Mouse (Mus musculus): ENCODE measurements at regions not wholly inside any gene's neighbourhood (a gene's known extent, or its start where the extent isn't known, plus 50 kb on each side); places are given as distances from the start of the nearest gene placed in this dataset.

DNA sequence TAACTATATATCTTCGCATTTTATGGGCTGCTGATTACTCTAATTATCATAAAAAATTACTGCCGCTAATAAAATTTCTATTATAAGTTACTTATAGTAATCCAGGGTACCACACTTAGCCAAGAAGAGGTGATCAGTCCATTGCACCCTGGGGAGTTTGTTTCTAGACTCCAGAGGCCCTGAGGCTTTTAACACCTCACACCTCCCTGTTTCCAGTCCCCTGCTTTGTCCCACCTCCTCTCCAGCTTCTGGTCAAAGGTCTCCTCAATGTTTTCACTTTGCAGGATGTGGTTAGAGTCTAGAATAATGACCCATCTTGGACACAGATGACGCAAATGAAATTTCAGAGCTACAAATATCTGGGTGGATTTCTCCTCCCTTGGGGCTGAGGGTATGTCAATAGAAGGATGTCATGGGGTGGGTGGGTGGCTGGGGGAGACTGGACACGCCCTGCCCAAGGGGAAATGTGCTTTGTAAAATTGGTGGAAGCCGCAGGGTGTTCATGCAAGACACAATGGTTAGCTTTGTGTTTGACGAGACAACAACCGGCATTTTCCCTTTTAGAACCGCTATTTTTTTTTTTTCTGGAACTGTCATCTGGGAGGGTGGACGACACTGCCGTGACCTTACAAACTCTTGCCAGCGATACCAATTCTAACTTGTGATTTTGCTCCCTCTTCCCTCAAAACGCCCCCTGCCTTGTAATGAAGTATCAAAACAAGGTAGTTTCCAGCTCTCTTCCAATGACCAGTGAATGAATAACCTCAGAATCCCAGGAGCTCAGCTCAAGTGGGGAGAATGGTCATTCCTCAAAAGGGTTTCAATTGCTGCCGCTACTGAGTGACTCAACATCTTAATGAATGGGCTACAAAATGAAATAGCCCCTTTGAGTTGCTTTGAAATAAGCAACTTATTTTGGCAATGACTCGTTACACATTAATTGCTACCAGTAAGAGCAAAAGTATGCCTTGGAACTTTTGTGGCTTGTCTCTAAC, 207.0 kb upstream of the Irx3 start:
- in situ Hi-C loops (cut with MseI, MboI), result no loop called here

GRCm38 (mm10) chr8:92005091-92005490, 203.2 kb upstream of the Irx3 start:
- in situ Hi-C loops (cut with MseI, MboI), result no loop called here

DNA sequence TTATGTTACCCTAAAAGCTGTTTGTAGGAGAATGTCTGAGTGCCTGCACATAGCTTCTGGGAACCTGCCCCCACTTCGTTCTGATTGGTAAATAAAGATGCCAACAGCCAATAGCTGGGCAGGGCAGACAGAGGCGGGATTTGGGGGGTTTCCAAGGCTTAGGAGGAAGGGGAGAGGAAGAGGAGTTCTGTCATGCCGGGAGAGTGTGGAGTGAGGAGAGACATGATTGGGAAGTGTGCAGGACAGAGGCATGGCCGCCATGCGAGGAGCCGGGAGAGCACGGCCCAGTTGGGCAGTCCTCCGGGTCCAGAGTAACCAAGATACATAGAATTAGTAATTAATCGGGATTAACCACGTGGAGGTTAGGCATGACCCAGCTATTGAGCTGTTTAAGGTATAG, 202.7 kb upstream of the Irx3 start:
- in situ Hi-C loops (cut with MseI, MboI), result no loop called here

- in situ Hi-C loops (cut with MseI, MboI), result no loop called here
Measured at GRCm38 (mm10) chr8:92000368-92000767, 198.5 kb upstream of the Irx3 start.

GRCm38 (mm10) chr8:91999661-92000060, 197.8 kb upstream of the Irx3 start:
- in situ Hi-C loops (cut with MseI, MboI), result no loop called here

DNA sequence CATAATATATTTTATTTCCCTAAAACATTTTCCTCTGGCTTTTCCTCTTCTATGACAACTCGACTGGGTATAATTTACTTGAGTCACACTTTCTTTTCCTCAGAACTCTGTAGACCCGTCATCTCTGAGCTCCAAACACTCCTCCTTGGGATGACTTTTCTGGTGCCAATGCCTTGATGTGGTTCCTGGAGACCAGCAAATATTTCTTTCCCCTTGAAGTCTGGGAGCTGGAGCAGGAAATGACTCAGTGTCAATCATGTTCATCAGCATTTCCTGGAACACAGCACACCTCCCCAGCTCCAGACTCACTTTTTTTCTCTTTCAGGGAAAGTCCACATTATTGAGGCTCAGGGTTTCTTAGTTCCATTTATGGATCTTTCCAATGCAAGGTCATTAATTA, 197.3 kb upstream of the Irx3 start:
- in situ Hi-C loops (cut with MseI, MboI), result no loop called here

GRCm38 (mm10) chr8:91997892-91998189, 196.0 kb upstream of the Irx3 start:
- in situ Hi-C loops (cut with MseI, MboI), result no loop called here

- in situ Hi-C loops (cut with MseI, MboI), result no loop called here
Measured at GRCm38 (mm10) chr8:91997023-91997891, 195.4 kb upstream of the Irx3 start.

DNA sequence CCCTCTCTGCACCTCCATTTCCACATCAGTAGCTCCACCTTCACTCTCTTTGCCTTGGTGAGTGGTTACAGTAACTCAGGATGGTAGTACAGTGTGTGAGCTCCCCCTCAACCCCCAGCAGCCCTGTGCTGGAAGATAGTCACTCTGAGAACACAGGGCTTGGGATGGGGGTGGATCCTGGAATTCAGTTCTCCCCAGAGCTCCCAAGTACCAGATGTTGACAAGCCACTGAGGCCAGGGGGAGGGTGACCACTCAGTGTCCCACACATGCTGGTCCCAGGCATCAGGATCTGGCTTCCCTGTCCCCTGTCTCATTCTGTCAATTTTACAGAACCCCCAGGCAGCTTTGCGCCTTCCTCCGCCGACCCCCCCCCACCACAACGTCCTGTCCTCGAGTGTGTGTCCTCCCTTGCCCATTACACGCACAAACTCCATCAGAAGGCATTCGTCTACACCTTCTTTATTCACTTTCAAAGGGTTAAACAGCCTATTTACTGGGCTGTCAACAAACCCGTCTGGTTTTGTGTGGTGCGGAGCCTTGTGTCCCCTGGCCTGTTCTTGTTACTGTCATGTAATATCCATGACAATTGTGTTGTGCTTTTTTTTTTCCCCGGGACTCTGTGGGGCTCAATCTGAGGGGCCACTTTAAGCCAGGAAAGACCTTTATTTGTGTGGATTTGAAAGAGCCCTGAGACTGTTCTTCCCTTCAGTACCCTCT, 194.6 kb upstream of the Irx3 start:
- in situ Hi-C loops (cut with MseI, MboI), result no loop called here

GRCm38 (mm10) chr8:91995407-91996144, 193.7 kb upstream of the Irx3 start:
- in situ Hi-C loops (cut with MseI, MboI), result no loop called here

- in situ Hi-C loops (cut with MseI, MboI), result no loop called here
Measured at GRCm38 (mm10) chr8:91991542-91992452, 189.9 kb upstream of the Irx3 start.

- in situ Hi-C loops (cut with MseI, MboI), result no loop called here
Measured at GRCm38 (mm10) chr8:91990952-91991351, 189.1 kb upstream of the Irx3 start.

DNA sequence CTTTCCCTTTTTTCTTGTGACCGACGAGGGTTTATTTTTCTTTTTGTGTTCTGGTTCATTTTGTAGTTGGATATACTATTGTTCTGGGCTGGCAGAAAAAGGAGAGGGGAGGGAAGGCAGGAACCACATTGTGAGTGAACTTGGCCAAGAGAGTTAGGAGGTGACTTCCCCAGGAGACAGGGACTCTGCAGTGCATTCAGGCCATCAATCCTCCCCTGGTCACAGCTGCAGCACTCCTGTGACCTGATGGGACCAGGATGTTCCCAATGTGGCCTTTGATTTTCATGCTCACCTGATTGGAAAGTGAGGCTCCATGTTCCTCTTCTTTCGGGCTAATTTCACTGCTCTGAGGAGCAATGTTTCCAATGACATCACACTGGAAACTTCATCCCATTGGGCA, 188.2 kb upstream of the Irx3 start:
- in situ Hi-C loops (cut with MseI, MboI), result no loop called here

- in situ Hi-C loops (cut with MseI, MboI), result no loop called here
Measured at GRCm38 (mm10) chr8:91988866-91989633, 187.2 kb upstream of the Irx3 start.

GRCm38 (mm10) chr8:91987854-91988253, 186.0 kb upstream of the Irx3 start:
- in situ Hi-C loops (cut with MseI, MboI), result no loop called here

DNA sequence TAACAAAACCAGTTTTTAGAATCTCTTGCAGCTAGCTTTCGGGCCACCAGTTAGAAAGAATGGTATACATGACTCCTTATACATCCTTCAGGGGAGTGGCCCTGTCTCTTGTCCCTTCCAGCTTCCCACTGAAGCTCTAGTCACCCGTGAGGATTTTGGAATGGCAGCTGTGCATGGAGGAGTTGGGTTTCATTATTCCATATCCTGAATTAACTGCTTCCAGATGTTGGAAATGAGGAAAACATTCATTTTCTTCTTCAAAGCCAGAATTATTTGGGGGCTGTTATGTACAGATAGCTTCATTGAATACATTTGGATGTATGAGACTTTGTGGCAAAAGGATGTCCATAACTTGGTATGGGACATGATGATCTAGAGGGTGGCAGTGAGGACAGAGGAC, 181.3 kb upstream of the Irx3 start:
- in situ Hi-C loops (cut with MseI, MboI), result no loop called here

- in situ Hi-C loops (cut with MseI, MboI), result no loop called here
Measured at GRCm38 (mm10) chr8:91976900-91977585, 175.2 kb upstream of the Irx3 start.

- in situ Hi-C loops (cut with MseI, MboI), result no loop called here
Measured at GRCm38 (mm10) chr8:91975460-91975859, 173.6 kb upstream of the Irx3 start.

DNA sequence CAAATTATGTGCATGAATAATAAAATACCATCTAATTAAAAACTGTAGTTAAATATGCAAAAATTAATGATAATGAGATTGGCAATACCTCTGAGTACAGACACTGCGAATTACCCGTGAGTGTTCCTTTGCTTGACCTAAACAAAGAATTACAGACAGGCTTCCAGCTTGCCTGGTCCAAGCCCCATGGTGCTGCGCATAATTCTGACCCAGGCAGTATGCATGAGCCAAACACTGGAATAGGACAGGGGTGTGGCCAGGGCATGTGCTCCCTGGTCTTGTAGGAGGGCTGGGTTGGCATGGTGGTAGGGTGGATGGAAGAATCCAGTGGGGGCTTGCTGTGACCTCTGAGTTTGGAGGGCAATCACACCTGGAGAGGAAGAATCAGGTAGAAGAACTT, 172.8 kb upstream of the Irx3 start:
- in situ Hi-C loops (cut with MseI, MboI), result no loop called here

Data from mouse trophoblast stem cell (cell line).